Mouse (Mus musculus): ENCODE measurements around the gene Gm20388. TPM values are rescaled to one million over a fixed set of nuclear protein-coding genes. Genes with fewer than 3 reads are reported as not detected.
A peak's percentile ranks its signal among the peaks of the same experiment; 100 is the strongest.

Gm20388 gene
- polyA plus RNA-seq, 1 experiment from 2014 or later: not detected

GRCm38 (mm10) chr8:124312228-124312627 lies 4401.6 kb downstream of the Gm20388 start:
- 93% methylated on average over 10 of the region's 10 CpGs for WGBS
- no peaks in the 10 kb centered on the region for H3K9me3 ChIP-seq
- no peak overlapping the region for H3K4me3 ChIP-seq
- peaks cover 31% of the 10 kb centered on the region for H3K4me1 ChIP-seq
- peaks cover 6% of the 10 kb centered on the region; the same call in 1 of the 2 replicates for H3K36me3 ChIP-seq
- H3K4me2 ChIP-seq: no peak overlapping the region
- no peaks in the 10 kb centered on the region for H3K27me3 ChIP-seq
- ATAC-seq (ENCODE audit: insufficient number of reproducible peaks, insufficient read depth, low FRiP score, low TSS enrichment, low read depth): no peak
- no peak overlapping the region for H3K27ac ChIP-seq
- H3K9ac ChIP-seq: no peak overlapping the region

- Histone ChIP-seq H3K36me3 (no peaks in the 10 kb centered on the region), H3K27ac (peak overlapping the region; percentile 39; the same call in 1 of the 2 replicates), H3K4me2 (no peak overlapping the region), H3K4me1 (peaks cover 29% of the 10 kb centered on the region), H3K27me3 (no peaks in the 10 kb centered on the region), H3K9me3 (no peaks in the 10 kb centered on the region), H3K4me3 (no peak overlapping the region), H3K9ac (0 out of 2 replicates have a peak overlapping the region, but pooled peaks have one; percentile 27)
- 58% methylated on average over 10 of the region's 10 CpGs for WGBS
- no peak for ATAC-seq (ENCODE audit: insufficient number of reproducible peaks, insufficient read depth, low FRiP score, low TSS enrichment, low read depth)
Measured at GRCm38 (mm10) chr8:124314803-124315202, 4404.2 kb downstream of the Gm20388 start.

- Histone ChIP-seq H3K4me1 (peaks cover 29% of the 10 kb centered on the region), H3K27ac (peak overlapping the region; percentile 49; the same call in 1 of the 2 replicates), H3K9me3 (no peaks in the 10 kb centered on the region), H3K9ac (no peak overlapping the region), H3K4me2 (no peak overlapping the region), H3K4me3 (no peak overlapping the region), H3K27me3 (no peaks in the 10 kb centered on the region), H3K36me3 (no peaks in the 10 kb centered on the region)
- WGBS: 62% methylated on average over 12 of the region's 12 CpGs
- no peak for ATAC-seq (ENCODE audit: insufficient number of reproducible peaks, insufficient read depth, low FRiP score, low TSS enrichment, low read depth)
Measured at GRCm38 (mm10) chr8:124316466-124317136, 4406.0 kb downstream of the Gm20388 start.

- Histone ChIP-seq H3K36me3 (0 out of 2 replicates have a peak, but pooled peaks cover under 1% of the 10 kb centered on the region), H3K9ac (no peak overlapping the region), H3K27ac (peak overlapping the region; percentile 49; the same call in 1 of the 2 replicates), H3K4me1 (peaks cover 29% of the 10 kb centered on the region), H3K4me3 (no peak overlapping the region), H3K9me3 (no peaks in the 10 kb centered on the region), H3K27me3 (no peaks in the 10 kb centered on the region), H3K4me2 (no peak overlapping the region)
- no peak for ATAC-seq (ENCODE audit: insufficient number of reproducible peaks, insufficient read depth, low FRiP score, low TSS enrichment, low read depth)
- WGBS: 70% methylated on average over 8 of the region's 8 CpGs
Measured at GRCm38 (mm10) chr8:124317191-124317682, 4406.6 kb downstream of the Gm20388 start.

DNA sequence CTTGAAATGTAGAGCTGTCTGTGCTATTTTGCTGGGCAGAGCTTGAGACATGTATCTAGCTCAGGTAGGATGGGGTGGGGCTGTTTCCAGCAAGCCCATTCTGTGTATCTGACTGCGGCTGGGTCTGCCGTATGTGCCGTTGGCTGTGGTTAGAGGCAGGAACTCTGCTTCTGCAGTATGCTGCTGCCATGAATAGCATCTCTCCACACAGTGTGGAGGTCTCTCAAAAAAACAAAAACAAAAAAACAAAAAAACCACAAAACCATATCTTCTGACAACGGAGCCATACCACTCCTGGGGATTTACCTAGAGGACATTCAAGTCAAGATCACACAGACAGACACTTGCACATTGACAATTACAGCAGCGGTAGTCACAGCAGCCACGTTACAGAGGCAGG lies 4407.2 kb downstream of the Gm20388 start:
- Histone ChIP-seq H3K4me1 (peaks cover 29% of the 10 kb centered on the region), H3K4me3 (no peak overlapping the region), H3K4me2 (no peak overlapping the region), H3K27ac (no peak overlapping the region), H3K9ac (no peak overlapping the region), H3K27me3 (no peaks in the 10 kb centered on the region), H3K9me3 (no peaks in the 10 kb centered on the region), H3K36me3 (0 out of 2 replicates have a peak, but pooled peaks cover 6% of the 10 kb centered on the region)
- WGBS: 81% methylated on average over 6 of the region's 6 CpGs
- ATAC-seq (ENCODE audit: insufficient number of reproducible peaks, insufficient read depth, low FRiP score, low TSS enrichment, low read depth): no peak

GRCm38 (mm10) chr8:124318612-124319315 lies 4408.1 kb downstream of the Gm20388 start:
- no peaks in the 10 kb centered on the region for H3K9me3 ChIP-seq
- no peak overlapping the region for H3K4me2 ChIP-seq
- H3K4me1 ChIP-seq: peaks cover 29% of the 10 kb centered on the region
- H3K27ac ChIP-seq: no peak overlapping the region
- H3K9ac ChIP-seq: no peak overlapping the region
- H3K4me3 ChIP-seq: no peak overlapping the region
- H3K36me3 ChIP-seq: peaks cover 13% of the 10 kb centered on the region
- no peak for ATAC-seq (ENCODE audit: insufficient number of reproducible peaks, insufficient read depth, low FRiP score, low TSS enrichment, low read depth)
- H3K27me3 ChIP-seq: no peaks in the 10 kb centered on the region
- 82% methylated on average over 11 of the region's 11 CpGs for WGBS

- no peak overlapping the region for H3K9ac ChIP-seq
- ATAC-seq (ENCODE audit: insufficient number of reproducible peaks, insufficient read depth, low FRiP score, low TSS enrichment, low read depth): no peak
- 86% methylated on average over 4 of the region's 4 CpGs for WGBS
- H3K27ac ChIP-seq: no peak overlapping the region
- H3K27me3 ChIP-seq: no peaks in the 10 kb centered on the region
- H3K36me3 ChIP-seq: peaks cover 19% of the 10 kb centered on the region
- H3K4me3 ChIP-seq: no peak overlapping the region
- H3K4me1 ChIP-seq: peaks cover 26% of the 10 kb centered on the region
- no peaks in the 10 kb centered on the region for H3K9me3 ChIP-seq
- no peak overlapping the region for H3K4me2 ChIP-seq
Measured at GRCm38 (mm10) chr8:124319316-124319652, 4408.6 kb downstream of the Gm20388 start.

- WGBS: 71% methylated on average over 12 of the region's 12 CpGs
- H3K4me2 ChIP-seq: no peak overlapping the region
- H3K36me3 ChIP-seq: peaks cover 38% of the 10 kb centered on the region
- no peak for ATAC-seq (ENCODE audit: insufficient number of reproducible peaks, insufficient read depth, low FRiP score, low TSS enrichment, low read depth)
- H3K9ac ChIP-seq: no peak overlapping the region
- H3K9me3 ChIP-seq: no peaks in the 10 kb centered on the region
- H3K4me3 ChIP-seq: no peak overlapping the region
- peaks cover 14% of the 10 kb centered on the region for H3K4me1 ChIP-seq
- H3K27ac ChIP-seq: no peak overlapping the region
- H3K27me3 ChIP-seq: no peaks in the 10 kb centered on the region
Measured at GRCm38 (mm10) chr8:124321227-124321840, 4410.7 kb downstream of the Gm20388 start.

DNA sequence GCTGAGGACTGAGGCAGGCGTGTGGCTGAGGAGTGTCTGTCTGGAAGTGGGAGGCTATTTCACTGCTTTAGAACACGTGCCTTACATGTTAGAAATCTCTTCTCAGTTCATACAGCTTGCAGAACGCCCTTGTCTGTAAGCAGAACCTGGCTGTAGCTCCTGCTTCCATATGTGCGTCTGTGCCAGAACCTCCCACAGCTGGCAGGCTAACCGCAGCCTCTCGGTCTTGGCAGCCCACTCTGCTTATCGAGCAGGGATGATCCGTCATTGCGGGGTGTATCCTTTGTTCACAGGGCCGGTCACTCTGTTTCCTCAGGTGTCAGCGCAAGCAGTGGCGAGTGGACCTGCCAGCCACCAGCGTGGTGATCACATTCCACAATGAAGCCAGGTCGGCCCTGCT lies 4412.7 kb downstream of the Gm20388 start:
- WGBS: 89% methylated on average over 14 of the region's 14 CpGs
- ATAC-seq (ENCODE audit: insufficient number of reproducible peaks, insufficient read depth, low FRiP score, low TSS enrichment, low read depth): no peak
- no peak overlapping the region for H3K27ac ChIP-seq
- no peak overlapping the region for H3K4me3 ChIP-seq
- peaks cover 56% of the 10 kb centered on the region for H3K36me3 ChIP-seq
- H3K27me3 ChIP-seq: no peaks in the 10 kb centered on the region
- H3K9ac ChIP-seq: no peak overlapping the region
- H3K9me3 ChIP-seq: no peaks in the 10 kb centered on the region
- H3K4me2 ChIP-seq: no peak overlapping the region
- H3K4me1 ChIP-seq: no peaks in the 10 kb centered on the region

- no peak overlapping the region for H3K9ac ChIP-seq
- no peak overlapping the region for H3K4me2 ChIP-seq
- no peak overlapping the region for H3K4me3 ChIP-seq
- no peak for ATAC-seq (ENCODE audit: insufficient number of reproducible peaks, insufficient read depth, low FRiP score, low TSS enrichment, low read depth)
- no peak overlapping the region for H3K27ac ChIP-seq
- no peaks in the 10 kb centered on the region for H3K27me3 ChIP-seq
- no peaks in the 10 kb centered on the region for H3K4me1 ChIP-seq
- WGBS: 73% methylated on average over 7 of the region's 7 CpGs
- H3K36me3 ChIP-seq: peaks cover 88% of the 10 kb centered on the region
- no peaks in the 10 kb centered on the region for H3K9me3 ChIP-seq
Measured at GRCm38 (mm10) chr8:124328259-124328658, 4417.6 kb downstream of the Gm20388 start.

GRCm38 (mm10) chr8:124329690-124330089 lies 4419.0 kb downstream of the Gm20388 start:
- no peak for ATAC-seq (ENCODE audit: insufficient number of reproducible peaks, insufficient read depth, low FRiP score, low TSS enrichment, low read depth)
- no peaks in the 10 kb centered on the region for H3K4me1 ChIP-seq
- no peaks in the 10 kb centered on the region for H3K9me3 ChIP-seq
- WGBS: 72% methylated on average over 10 of the region's 10 CpGs
- no peaks in the 10 kb centered on the region for H3K27me3 ChIP-seq
- H3K36me3 ChIP-seq: peaks cover 87% of the 10 kb centered on the region
- no peak overlapping the region for H3K4me3 ChIP-seq
- H3K4me2 ChIP-seq: no peak overlapping the region
- H3K9ac ChIP-seq: no peak overlapping the region
- H3K27ac ChIP-seq: no peak overlapping the region
